Mouse (Mus musculus) cerebellum, postnatal 4 days (tissue): Measurements from ENCODE around the gene Lrrc4c.

ENCODE experiments used
- DNase-seq, 2 experiments: peaks; one replicate each; pipeline ENCODE4 v3.0.0; 2022; ENCODE audit warnings: low spot score in 2 of 2, mixed read lengths in 1 of 2

The Lrrc4c gene

GRCm38 (mm10) chr2:96850839-96851396, 532.9 kb downstream of the Lrrc4c start:
- DNase-seq: no peak

GRCm38 (mm10) chr2:96853797-96854196, 535.8 kb downstream of the Lrrc4c start:
- DNase-seq: no peak

GRCm38 (mm10) chr2:96876062-96876461, 558.1 kb downstream of the Lrrc4c start:
- DNase-seq: no peak

GRCm38 (mm10) chr2:96949531-96949930, 631.6 kb downstream of the Lrrc4c start:
- no peak for DNase-seq

GRCm38 (mm10) chr2:96999521-96999920, 681.6 kb downstream of the Lrrc4c start:
- no peak for DNase-seq

GRCm38 (mm10) chr2:97018319-97018718, 700.4 kb downstream of the Lrrc4c start:
- DNase-seq: no peak

- DNase-seq: no peak
These were observed 709.0 kb downstream of the Lrrc4c start for GRCm38 (mm10) chr2:97026991-97027390.

- DNase-seq: no peak
These were observed 709.6 kb downstream of the Lrrc4c start for GRCm38 (mm10) chr2:97027585-97027984.

GRCm38 (mm10) chr2:97036401-97036800, 718.4 kb downstream of the Lrrc4c start:
- no peak for DNase-seq

- no peak for DNase-seq
These were observed 719.2 kb downstream of the Lrrc4c start for GRCm38 (mm10) chr2:97037024-97037814.

GRCm38 (mm10) chr2:97044016-97044415, 726.0 kb downstream of the Lrrc4c start:
- DNase-seq: no peak

GRCm38 (mm10) chr2:97045628-97046027, 727.7 kb downstream of the Lrrc4c start:
- DNase-seq: no peak

- DNase-seq: no peak
These were observed 762.2 kb downstream of the Lrrc4c start for GRCm38 (mm10) chr2:97080156-97080555.

GRCm38 (mm10) chr2:97097965-97098364, 780.0 kb downstream of the Lrrc4c start:
- no peak for DNase-seq

GRCm38 (mm10) chr2:97103398-97104162, 785.6 kb downstream of the Lrrc4c start:
- no peak for DNase-seq

GRCm38 (mm10) chr2:97124246-97124645, 806.3 kb downstream of the Lrrc4c start:
- no peak for DNase-seq

GRCm38 (mm10) chr2:97138454-97138853, 820.5 kb downstream of the Lrrc4c start:
- DNase-seq: no peak

- DNase-seq: no peak
These were observed 833.7 kb downstream of the Lrrc4c start for GRCm38 (mm10) chr2:97151626-97152194.

- DNase-seq: no peak
These were observed 847.8 kb downstream of the Lrrc4c start for GRCm38 (mm10) chr2:97165745-97166144.

- DNase-seq: no peak
These were observed 860.4 kb downstream of the Lrrc4c start for GRCm38 (mm10) chr2:97178399-97178798.

- DNase-seq: no peak
These were observed 879.1 kb downstream of the Lrrc4c start for GRCm38 (mm10) chr2:97196968-97197606.

GRCm38 (mm10) chr2:97232966-97233365, 915.0 kb downstream of the Lrrc4c start:
- DNase-seq: no peak
